Mouse (Mus musculus): ENCODE data around the gene Scarf1.

Gene Scarf1

GRCm38 (mm10) chr11:75512301-75513018 is 880 bp upstream of the Scarf1 start:
- DNase-seq = no peak

GRCm38 (mm10) chr11:75515186-75515585 is 1.8 kb downstream of the Scarf1 start:
- DNase-seq = no peak

- no peak for DNase-seq
Observed at GRCm38 (mm10) chr11:75519834-75520633, 6.7 kb downstream of the Scarf1 start.

GRCm38 (mm10) chr11:75521609-75522008 is 8.3 kb downstream of the Scarf1 start:
- no peak for DNase-seq

GRCm38 (mm10) chr11:75522793-75523192 is 9.5 kb downstream of the Scarf1 start:
- DNase-seq = no peak

- no peak for DNase-seq
Observed at GRCm38 (mm10) chr11:75525531-75526125, 12.3 kb downstream of the Scarf1 start.

GRCm38 (mm10) chr11:75526943-75527342 is 13.6 kb downstream of the Scarf1 start:
- DNase-seq = no peak

GRCm38 (mm10) chr11:75529771-75530170 is 16.4 kb downstream of the Scarf1 start:
- no peak for DNase-seq

GRCm38 (mm10) chr11:75530325-75530724 is 17.0 kb downstream of the Scarf1 start:
- peak; percentile 98 for DNase-seq

GRCm38 (mm10) chr11:75530845-75531373 is 17.6 kb downstream of the Scarf1 start:
- DNase-seq = peak; percentile 41

- DNase-seq = peak; percentile 98
Observed at GRCm38 (mm10) chr11:75531469-75532242, 18.3 kb downstream of the Scarf1 start, which contains the start of gene Slc43a2. Slc43a2 (plus strand) TSS chr11:75531694.

- peak; percentile 42 for DNase-seq
Observed at GRCm38 (mm10) chr11:75532340-75533277, 19.3 kb downstream of the Scarf1 start.

- no peak for DNase-seq
Observed at GRCm38 (mm10) chr11:75533314-75534015, 20.1 kb downstream of the Scarf1 start.

- DNase-seq = no peak
Observed at GRCm38 (mm10) chr11:75534286-75535033, 21.1 kb downstream of the Scarf1 start.

- no peak for DNase-seq
Observed at GRCm38 (mm10) chr11:75535106-75535795, 21.9 kb downstream of the Scarf1 start.

GRCm38 (mm10) chr11:75536255-75537024 is 23.1 kb downstream of the Scarf1 start:
- DNase-seq = no peak

- no peak for DNase-seq
Observed at GRCm38 (mm10) chr11:75537025-75537414, 23.7 kb downstream of the Scarf1 start.

- DNase-seq = peak; percentile 50
Observed at GRCm38 (mm10) chr11:75537491-75538183, 24.3 kb downstream of the Scarf1 start.
